Mouse (Mus musculus): ENCODE measurements at regions not wholly inside any gene's neighbourhood (a gene's known extent, or its start where the extent isn't known, plus 50 kb on each side); places are given as distances from the start of the nearest gene placed in this dataset.

DNA sequence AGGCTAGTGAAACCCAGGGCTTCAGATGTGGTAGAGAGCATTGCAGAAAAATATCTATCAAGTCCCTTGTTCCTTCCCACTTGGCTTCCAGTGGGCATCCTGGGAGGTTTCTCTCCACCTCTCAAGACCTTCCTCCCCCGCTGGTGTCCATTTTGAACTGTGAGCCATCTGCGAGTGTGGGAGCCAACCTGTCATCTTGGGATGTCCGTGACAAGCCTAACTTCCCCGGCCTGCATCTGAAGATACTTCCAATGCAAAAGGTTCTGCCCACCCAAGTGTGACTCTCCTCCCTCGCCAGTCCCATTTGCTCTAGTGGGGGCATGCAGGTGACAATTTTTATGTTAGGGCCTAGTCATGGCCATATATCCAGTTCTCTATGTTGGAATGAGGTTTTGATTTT lies 208.2 kb upstream of the Gm10131 start:
- TF ChIP-seq CTCF (IDR thresholded peaks at IDR 0.05; ENCODE audit: control insufficient read depth, insufficient read depth, insufficient read length) (no peak), USF1 (IDR thresholded peaks at IDR 0.05; ENCODE audit: low read depth) (no peak), MYOD1 (IDR thresholded peaks at IDR 0.05; ENCODE audit: control insufficient read depth, insufficient read length, low read depth) (no peak), MAX (IDR thresholded peaks at IDR 0.05) (no peak), CEBPB (IDR thresholded peaks at IDR 0.05; ENCODE audit: low read depth) (no peak)

All from C2C12 (cell line).